Mouse (Mus musculus): Measurements from ENCODE around the gene Kctd13.

Kctd13 gene

DNA sequence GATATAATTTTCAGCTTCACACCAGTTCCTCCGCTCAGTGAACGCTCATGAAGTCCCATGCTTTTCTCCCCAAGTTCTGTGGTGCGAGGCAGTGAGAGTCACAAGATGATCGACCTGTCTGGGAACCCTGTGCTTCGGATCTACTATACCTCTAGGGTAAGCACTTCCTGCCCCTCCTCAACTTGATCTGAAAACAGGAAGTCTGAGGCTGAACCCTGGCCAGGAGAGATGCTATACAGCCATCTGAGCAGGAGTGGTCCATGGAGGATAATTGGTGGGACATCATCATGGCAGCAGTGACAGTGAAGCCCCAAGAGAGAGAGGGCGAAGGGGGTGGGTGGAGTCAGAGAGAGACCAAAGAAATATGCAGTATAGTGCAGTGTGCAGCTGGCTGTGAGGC is 50.2 kb downstream of the Kctd13 start:
- DNase-seq (ENCODE audit: inconsistent age in 2 of 2, low spot score in 1 of 2): no peak

GRCm38 (mm10) chr7:126981601-126982000 is 52.9 kb downstream of the Kctd13 start:
- DNase-seq (ENCODE audit: inconsistent age in 2 of 2, low spot score in 1 of 2): no peak

DNA sequence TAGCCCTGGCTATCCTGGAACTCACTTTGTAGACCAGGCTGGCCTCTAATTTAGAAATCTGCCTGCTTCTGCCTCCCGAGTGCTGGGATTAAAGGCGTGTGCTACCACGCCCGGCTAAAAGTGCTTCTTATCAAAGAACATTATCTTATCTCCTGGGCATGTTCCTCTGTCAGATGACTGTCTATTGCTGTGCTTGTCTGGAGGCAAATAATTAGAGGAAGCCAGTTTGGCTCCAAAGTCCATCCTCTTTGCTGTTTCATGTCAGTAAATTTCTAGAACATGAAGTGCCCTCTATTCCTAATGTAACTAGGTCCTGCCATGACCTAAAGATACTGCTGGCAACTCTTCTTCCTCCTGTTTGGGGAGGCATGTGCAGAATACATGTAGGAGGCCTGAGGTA is 53.4 kb downstream of the Kctd13 start:
- DNase-seq (ENCODE audit: inconsistent age in 2 of 2, low spot score in 1 of 2): no peak

- no peak for DNase-seq (ENCODE audit: inconsistent age in 2 of 2, low spot score in 1 of 2)
Measured at GRCm38 (mm10) chr7:126983113-126983512, 54.4 kb downstream of the Kctd13 start.

GRCm38 (mm10) chr7:126984667-126985444 is 56.2 kb downstream of the Kctd13 start:
- no peak for DNase-seq (ENCODE audit: inconsistent age in 2 of 2, low spot score in 1 of 2)

DNA sequence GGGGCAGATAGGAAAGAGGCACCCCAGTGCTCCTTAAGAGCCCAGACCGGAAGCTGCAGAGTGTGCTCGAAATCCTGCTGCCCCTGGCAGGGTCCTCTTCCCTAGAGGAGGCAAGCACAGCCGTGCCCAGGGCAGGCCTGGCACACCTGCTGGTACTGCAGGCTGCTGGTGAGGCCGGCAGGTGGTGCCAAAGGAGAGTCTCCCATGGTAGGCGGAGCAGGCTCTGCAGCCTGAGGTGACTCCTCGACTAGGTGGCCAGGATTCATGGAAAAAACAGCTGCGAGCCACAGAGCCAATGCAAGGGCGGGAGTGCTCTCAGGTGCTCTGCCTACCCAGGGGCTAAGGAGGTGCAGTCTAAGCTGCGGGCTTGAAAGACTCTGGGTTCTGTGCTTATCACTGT is 57.6 kb downstream of the Kctd13 start:
- peak; percentile 31 to 63 for DNase-seq (ENCODE audit: inconsistent age in 2 of 2, low spot score in 1 of 2)

GRCm38 (mm10) chr7:126988816-126989215 is 60.1 kb downstream of the Kctd13 start:
- DNase-seq (ENCODE audit: inconsistent age in 2 of 2, low spot score in 1 of 2): no peak

All from adrenal gland, adult (tissue).